ENCODE assay signal across 45 mouse cellular contexts in genomic region chr16:48265856-48266255, GRCm38 (mm10). TPM values are rescaled to one million over a fixed set of nuclear protein-coding genes. Genes with fewer than 3 reads are reported as not detected.
"Had no signal": no experiment of that assay in that cellular context is flagged by ENCODE, and none has a peak within 500 bp of the region (broad histone marks: within the 10 kb centered on the region; RNA-seq: fewer than 3 reads in every experiment).

No protein-coding gene starts in this region.

- H3K27me3 ChIP-seq: limb, embryonic 12.5 days; limb, embryonic 13.5 days; limb, embryonic 15.5 days; liver, embryonic 12.5 days; liver, embryonic 13.5 days; liver, embryonic 15.5 days; lung, embryonic 15.5 days; megakaryocyte, embryonic 14.5 days; midbrain, embryonic 12.5 days; midbrain, embryonic 13.5 days; midbrain, embryonic 15.5 days had no signal

- H3K4me3 ChIP-seq: limb, embryonic 10.5 days; limb, embryonic 12.5 days; limb, embryonic 13.5 days; limb, embryonic 15.5 days; liver, embryonic 12.5 days; liver, embryonic 13.5 days; liver, embryonic 15.5 days; lung, embryonic 15.5 days; megakaryocyte, embryonic 14.5 days; midbrain, embryonic 10.5 days; midbrain, embryonic 12.5 days; midbrain, embryonic 13.5 days; midbrain, embryonic 15.5 days; myocyte had no signal

- H3K27ac ChIP-seq: limb, embryonic 10.5 days; limb, embryonic 12.5 days; limb, embryonic 13.5 days; limb, embryonic 15.5 days; liver, embryonic 12.5 days; liver, embryonic 13.5 days; liver, embryonic 14.5 days; liver, embryonic 15.5 days; lung, embryonic 15.5 days; macrophage; midbrain, embryonic 10.5 days; midbrain, embryonic 12.5 days; midbrain, embryonic 13.5 days; midbrain, embryonic 15.5 days had no signal

- DNase-seq: left cerebral cortex, postnatal 4 days; liver; liver, embryonic 13.5 days; liver, postnatal 0 days; lung, adult 18-20 months; lung, adult 2 months; lung, embryonic 14.5 days; lung, postnatal 10 days; lung, postnatal 14 days; lung, postnatal 36 days; lung, postnatal 4 days; midbrain, embryonic 14.5 days had no signal

- H3K36me3 ChIP-seq: limb, embryonic 10.5 days; limb, embryonic 12.5 days; limb, embryonic 13.5 days; limb, embryonic 15.5 days; liver, embryonic 12.5 days; liver, embryonic 13.5 days; liver, embryonic 15.5 days; lung, embryonic 15.5 days; midbrain, embryonic 10.5 days; midbrain, embryonic 12.5 days; midbrain, embryonic 13.5 days; midbrain, embryonic 15.5 days had no signal

- H3K4me1 ChIP-seq: limb, embryonic 10.5 days; limb, embryonic 12.5 days; limb, embryonic 13.5 days; limb, embryonic 15.5 days; liver, embryonic 12.5 days; liver, embryonic 13.5 days; liver, embryonic 15.5 days; lung, embryonic 15.5 days; megakaryocyte, embryonic 14.5 days; midbrain, embryonic 10.5 days; midbrain, embryonic 12.5 days; midbrain, embryonic 13.5 days; midbrain, embryonic 15.5 days had no signal

- H3K9ac ChIP-seq: limb, embryonic 12.5 days; limb, embryonic 13.5 days; limb, embryonic 15.5 days; liver, embryonic 12.5 days; liver, embryonic 13.5 days; liver, embryonic 14.5 days; liver, embryonic 15.5 days; liver, postnatal 0 days; lung, embryonic 14.5 days; lung, embryonic 15.5 days; midbrain, embryonic 12.5 days; midbrain, embryonic 13.5 days; midbrain, embryonic 15.5 days had no signal

RNA-seq across cellular contexts. Expression of gene Dppa4, which starts 17.7 kb away (rescaled TPM):
- total RNA-seq: left cerebral cortex, adult 8-10 months; left cerebral cortex, postnatal 10 days; left cerebral cortex, postnatal 14 days; left cerebral cortex, postnatal 25 days; left cerebral cortex, postnatal 36 days; left cerebral cortex, postnatal 4 days; liver, adult 2 months; megakaryocyte progenitor cell, adult 5-6 weeks; megakaryocyte, adult 5-6 weeks; megakaryocyte-erythroid progenitor cell, adult 5-6 weeks; midbrain, postnatal 0 days; monocyte, adult 5-6 weeks had no signal
- polyA plus RNA-seq: limb, embryonic 10.5 days; limb, embryonic 11.5 days; limb, embryonic 12.5 days; limb, embryonic 13.5 days; limb, embryonic 14.5 days; limb, embryonic 15.5 days; liver, adult 2 months; liver, embryonic 14.5 days; liver, embryonic 15.5 days; liver, embryonic 16.5 days; liver, postnatal 0 days; lung, adult 2 months; lung, embryonic 14.5 days; lung, embryonic 15.5 days; lung, embryonic 16.5 days; lung, postnatal 0 days; macrophage; midbrain, embryonic 10.5 days; midbrain, embryonic 11.5 days; midbrain, embryonic 12.5 days; midbrain, embryonic 13.5 days; midbrain, embryonic 14.5 days; midbrain, embryonic 15.5 days; midbrain, embryonic 16.5 days; midbrain, postnatal 0 days had no signal

RNA-seq across cellular contexts. Expression of gene Dppa2, which starts 37.9 kb away (rescaled TPM):
- total RNA-seq: left cerebral cortex, adult 8-10 months; left cerebral cortex, postnatal 10 days; left cerebral cortex, postnatal 14 days; left cerebral cortex, postnatal 25 days; left cerebral cortex, postnatal 36 days; left cerebral cortex, postnatal 4 days; liver, adult 2 months; megakaryocyte progenitor cell, adult 5-6 weeks; megakaryocyte, adult 5-6 weeks; megakaryocyte-erythroid progenitor cell, adult 5-6 weeks; midbrain, postnatal 0 days; monocyte, adult 5-6 weeks had no signal
- polyA plus RNA-seq: limb, embryonic 10.5 days; limb, embryonic 11.5 days; limb, embryonic 12.5 days; limb, embryonic 13.5 days; limb, embryonic 15.5 days; liver, adult 2 months; liver, embryonic 12.5 days; liver, embryonic 13.5 days; liver, embryonic 14.5 days; liver, embryonic 15.5 days; liver, embryonic 16.5 days; liver, postnatal 0 days; lung, adult 2 months; macrophage; midbrain, embryonic 10.5 days; midbrain, embryonic 11.5 days; midbrain, embryonic 12.5 days; midbrain, embryonic 13.5 days; midbrain, embryonic 14.5 days; midbrain, embryonic 15.5 days; midbrain, embryonic 16.5 days; midbrain, postnatal 0 days had no signal
